Mouse (Mus musculus) urinary bladder, postnatal 4 days (tissue): Measurements from ENCODE around the gene Mb21d2.
A peak's percentile ranks its signal among the peaks of the same experiment; 100 is the strongest.

Experiments
- DNase-seq, 2 experiments: peaks; one replicate each; pipeline ENCODE4 v3.0.0; 2021 to 2022; ENCODE audit warnings: low spot score in 2 of 2

Mb21d2 gene

DNA sequence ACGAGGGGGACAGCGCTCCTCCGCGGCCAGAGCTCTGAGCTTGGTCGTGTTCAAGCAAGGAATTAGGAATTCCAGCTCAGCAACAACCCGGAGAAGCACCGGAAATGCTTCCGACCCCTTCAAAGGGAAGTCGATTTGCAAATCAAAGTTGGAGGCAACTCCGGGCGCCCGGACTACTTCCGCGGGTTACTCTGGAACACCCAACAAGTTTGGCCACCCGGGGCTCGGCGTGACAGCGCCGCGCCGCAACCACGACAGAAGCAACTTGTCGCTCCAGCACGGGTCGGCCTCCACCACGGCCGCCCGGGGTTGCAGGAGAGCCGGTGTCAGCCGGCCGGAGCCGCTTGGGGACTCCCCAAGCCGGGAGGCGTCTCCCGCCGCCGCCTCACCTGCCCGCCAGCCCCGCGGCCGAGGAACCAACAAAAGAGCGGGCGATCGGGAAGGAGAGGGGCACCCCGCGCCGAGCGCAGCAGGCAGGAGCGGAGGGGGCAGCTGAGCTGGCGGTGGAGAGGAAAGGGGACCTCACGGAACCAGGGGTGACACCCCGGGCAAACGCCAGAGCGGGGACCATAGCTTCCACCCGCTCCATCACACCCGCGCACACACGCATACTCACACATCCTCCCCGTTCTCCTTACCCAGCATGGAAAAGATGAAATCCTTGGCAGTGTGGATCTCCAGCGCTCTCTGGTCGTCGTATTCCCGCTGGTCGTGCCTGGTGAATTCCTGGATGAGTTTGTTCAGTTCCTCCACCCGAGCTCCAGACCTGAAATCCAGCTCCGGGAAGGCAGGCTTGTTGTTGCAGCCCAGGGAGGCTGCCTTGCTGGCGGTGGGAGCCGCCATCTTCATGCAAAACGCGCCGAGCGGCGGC, at the start of gene Mb21d2:
Gene Mb21d2 (minus strand): TSS at position 859 of the 871 bp plus-strand sequence.
- DNase-seq = peak; percentile 44 to 69

GRCm38 (mm10) chr16:28966236-28966635, 36.8 kb upstream of the Mb21d2 start:
- no peak for DNase-seq

- no peak for DNase-seq
These were observed 34.6 kb upstream of the Mb21d2 start for GRCm38 (mm10) chr16:28964048-28964447.

DNA sequence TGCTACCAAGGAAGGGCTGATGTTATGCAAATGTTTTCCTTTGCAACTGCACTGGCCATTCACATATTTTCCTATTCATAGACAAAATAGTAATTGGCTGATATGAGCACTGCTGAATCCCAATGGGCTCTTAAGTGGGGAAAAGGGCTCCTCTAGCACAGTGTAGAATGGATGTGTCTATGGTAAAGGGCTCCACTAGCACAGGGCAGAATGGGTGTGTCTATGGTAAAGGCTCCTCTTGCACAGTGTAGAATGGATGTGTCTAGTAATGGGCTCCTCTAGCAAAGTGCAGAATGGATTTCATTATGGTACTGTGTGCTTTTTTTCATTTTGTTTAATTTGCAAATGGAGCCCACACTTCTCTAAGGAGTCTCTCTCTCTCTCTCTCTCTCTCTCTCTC, 33.5 kb upstream of the Mb21d2 start:
- no peak for DNase-seq

DNA sequence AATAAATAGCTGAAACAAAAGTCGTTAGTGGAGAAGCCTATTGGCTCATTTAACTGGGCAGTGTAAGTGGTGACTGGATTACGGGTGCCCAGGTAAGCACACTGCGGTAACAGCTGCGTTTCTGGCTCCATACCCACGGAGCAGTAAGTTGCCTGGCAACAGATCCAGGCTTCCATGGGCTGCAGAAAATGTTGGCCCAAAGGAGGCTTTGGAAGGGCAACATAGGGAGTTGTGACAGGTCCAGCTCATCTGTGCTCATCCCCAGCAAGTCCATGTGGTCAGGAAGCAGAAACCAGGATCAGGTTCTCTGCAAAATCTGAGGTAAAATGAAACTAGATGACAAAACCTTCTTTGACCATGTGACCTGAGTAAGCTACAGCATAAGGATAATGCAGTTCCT, 20.3 kb upstream of the Mb21d2 start:
- no peak for DNase-seq

- DNase-seq = no peak
These were observed 13.8 kb upstream of the Mb21d2 start for GRCm38 (mm10) chr16:28943254-28943653.

GRCm38 (mm10) chr16:28936181-28936792, 6.8 kb upstream of the Mb21d2 start:
- no peak for DNase-seq

GRCm38 (mm10) chr16:28935701-28936100, 6.2 kb upstream of the Mb21d2 start:
- DNase-seq = no peak

DNA sequence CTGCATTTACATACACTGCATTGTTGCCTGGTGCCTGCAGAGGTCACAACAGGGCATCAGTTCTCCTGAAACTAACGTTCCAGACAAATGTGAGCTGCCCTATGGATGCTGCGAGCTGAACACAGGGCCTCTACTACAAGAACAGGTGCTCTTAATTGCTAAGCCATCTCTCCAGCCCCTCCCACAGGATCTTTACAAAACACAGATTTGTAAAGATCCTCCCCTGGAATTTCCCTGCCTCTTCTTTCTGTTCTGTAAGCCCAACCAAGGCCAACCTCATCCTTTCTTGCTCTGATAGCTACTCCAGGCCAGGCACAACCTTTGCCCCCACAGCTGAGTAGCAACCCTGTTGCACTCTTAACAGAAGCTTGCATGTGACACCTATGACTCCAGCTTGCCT, 1.7 kb upstream of the Mb21d2 start:
- no peak for DNase-seq

DNA sequence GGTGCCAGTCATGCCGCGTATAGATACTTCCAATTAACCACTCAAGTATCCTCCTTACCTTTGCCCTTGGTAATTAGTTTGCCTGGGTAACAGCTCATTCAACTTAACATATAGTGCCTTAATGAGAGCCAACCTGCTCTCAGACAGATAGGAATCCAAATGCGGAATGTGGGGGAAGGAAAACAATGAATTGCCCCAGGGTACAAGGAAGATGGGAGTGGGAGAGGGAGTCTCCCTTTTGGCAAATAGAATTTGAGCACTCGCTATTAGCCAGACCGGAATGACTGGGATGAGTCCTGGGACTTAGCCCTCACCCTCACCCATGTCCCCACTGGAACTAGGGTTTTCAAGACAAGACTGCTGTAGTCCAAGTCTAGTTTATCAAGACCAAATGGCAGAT, 953 bp upstream of the Mb21d2 start:
- DNase-seq = no peak

DNA sequence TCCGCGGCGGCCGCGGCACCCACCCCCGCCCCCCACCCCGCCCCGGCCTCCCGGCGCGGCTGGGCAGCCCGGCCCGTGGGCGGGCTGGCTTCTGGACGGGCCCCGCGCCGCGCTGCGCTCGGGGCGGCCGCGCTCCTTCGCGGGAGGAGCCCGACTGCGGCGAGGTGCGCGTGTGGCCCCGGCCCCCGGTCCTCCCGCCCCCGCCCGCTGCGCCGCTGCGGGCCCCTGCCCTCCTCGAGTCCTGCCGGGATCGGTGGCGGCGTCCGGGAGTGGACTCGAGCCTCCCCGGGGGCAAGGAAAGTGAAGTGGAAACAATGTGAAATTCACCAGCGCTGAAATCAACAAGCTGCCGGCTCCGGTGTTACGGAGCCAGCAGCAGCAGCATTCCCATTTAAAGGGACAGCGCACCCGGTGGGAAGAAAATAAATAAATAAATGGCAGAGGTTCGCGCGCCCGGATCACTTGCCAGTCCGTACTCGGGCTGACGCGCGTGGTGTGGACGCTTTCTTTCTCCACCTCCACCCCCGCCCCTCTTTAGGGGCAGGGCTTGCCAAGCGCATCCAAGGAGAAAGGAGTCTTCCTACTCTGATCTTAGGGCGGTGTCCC, 316 bp upstream of the Mb21d2 start:
- peak in 1 of 2 experiments; percentile 46 for DNase-seq

GRCm38 (mm10) chr16:28928466-28928814, 1.0 kb downstream of the Mb21d2 start:
- DNase-seq = no peak

DNA sequence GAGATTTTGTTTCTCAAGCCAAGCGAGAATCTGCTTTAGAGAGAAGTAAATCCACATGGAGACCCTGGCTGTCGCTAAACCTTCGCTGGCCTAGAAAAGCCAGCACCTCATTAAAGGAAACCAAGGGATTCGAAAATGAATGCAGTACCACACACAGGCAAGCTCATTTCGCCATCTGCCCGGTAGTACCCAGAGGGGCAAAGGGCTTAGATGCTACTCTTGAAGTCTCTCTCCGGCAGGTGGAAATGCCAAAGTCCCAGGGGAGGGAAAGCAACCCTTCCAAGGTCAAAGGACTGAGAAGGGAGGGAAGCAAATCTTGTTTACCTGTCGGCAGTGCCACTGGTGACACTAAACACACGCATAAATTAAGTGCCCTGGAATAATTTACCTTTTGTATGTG, 2.1 kb downstream of the Mb21d2 start:
- no peak for DNase-seq

DNA sequence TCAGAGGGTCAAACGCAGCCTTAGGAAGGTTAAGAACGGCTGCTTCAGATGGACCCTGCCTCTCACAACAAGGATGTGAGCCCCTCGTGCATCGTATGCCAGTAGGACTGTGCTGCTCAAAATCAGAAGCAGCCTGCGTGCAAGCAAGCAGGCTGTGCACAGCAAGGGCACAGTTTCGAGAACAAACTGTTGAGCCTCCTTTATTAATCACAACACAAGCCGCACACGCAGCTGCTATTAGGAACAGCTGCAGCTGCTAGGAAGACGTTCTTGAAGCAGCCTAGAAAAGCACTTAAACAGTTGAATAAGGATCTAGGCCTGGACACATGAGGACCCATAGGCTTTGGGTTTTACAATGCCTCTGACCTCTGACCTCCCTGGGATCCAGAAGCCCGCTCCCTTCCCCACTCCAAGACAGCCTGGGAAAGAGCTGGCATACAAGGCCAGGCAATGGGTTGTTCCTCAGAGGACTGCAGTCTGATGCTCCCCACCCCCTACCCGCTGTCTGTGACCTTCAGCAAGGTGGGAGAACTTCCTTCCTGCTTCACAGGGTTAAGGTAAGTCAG, 10.1 kb downstream of the Mb21d2 start:
- no peak for DNase-seq

DNA sequence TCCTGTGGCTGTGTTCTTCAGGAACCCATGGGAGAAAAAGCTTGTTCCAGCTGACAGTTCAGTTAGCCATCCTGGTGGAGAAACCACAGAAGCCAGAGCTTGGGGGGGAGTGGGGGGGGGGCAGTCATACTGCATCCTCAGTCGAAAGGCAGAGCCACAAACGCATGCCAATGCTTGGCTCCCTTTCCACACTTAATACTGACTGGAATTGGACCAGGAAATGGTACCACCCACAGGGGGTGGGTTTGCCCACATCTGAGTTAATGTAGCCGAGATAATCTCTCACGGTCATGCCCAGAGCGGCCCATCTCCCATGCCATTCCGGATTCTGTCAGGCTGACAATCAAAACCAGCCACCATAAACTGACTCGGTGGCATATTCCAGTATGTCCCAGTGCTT, 14.1 kb downstream of the Mb21d2 start:
- no peak for DNase-seq

DNA sequence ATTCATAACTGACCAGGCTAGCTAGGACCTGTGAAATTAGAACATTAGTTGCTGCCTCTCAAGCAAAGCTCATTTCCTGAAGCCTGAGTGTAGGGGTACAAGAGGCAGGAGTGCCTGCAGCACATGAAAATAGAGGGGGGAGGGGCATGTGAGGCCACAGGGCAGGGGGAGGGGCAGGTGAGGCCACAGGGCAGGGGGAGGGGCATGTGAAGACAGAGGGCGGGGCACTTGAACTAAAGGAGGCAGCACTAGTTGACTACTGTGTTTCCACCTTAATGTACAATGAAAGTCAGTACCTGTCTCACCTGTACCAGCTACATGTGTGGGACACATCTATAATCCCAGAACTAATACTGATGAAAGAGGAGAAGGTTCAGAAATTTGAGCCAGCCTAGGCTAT, 14.8 kb downstream of the Mb21d2 start:
- DNase-seq = no peak

DNA sequence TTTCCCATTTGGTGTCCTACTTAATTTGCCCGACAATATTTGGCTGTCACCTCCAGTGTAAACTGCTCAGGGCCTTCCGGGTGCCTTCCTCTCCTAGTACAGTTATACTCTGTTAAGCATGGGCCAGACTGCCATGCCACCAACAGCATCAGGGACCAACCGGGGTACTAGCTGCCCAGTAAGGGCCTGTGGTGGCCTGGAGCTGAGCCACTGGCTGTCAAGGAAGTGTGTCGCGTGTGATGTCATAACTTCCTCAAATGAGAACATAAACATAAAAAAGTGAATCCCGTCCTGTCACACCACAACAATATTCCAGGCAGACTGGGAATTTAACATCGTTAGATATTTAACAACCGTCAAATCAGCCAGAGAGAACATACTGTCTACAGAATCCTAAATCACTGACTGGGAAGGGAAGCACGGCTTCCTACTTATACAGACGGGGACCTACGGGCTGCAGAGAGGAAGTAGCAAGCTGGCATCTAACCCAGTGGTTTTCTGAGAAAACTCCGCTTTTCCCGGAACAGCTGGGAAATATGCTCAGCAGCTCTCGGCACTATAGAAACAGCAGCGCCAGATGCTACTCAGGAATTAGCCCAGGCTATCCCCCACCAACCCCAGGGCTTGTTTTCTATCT, 17.9 kb downstream of the Mb21d2 start:
- no peak for DNase-seq

DNA sequence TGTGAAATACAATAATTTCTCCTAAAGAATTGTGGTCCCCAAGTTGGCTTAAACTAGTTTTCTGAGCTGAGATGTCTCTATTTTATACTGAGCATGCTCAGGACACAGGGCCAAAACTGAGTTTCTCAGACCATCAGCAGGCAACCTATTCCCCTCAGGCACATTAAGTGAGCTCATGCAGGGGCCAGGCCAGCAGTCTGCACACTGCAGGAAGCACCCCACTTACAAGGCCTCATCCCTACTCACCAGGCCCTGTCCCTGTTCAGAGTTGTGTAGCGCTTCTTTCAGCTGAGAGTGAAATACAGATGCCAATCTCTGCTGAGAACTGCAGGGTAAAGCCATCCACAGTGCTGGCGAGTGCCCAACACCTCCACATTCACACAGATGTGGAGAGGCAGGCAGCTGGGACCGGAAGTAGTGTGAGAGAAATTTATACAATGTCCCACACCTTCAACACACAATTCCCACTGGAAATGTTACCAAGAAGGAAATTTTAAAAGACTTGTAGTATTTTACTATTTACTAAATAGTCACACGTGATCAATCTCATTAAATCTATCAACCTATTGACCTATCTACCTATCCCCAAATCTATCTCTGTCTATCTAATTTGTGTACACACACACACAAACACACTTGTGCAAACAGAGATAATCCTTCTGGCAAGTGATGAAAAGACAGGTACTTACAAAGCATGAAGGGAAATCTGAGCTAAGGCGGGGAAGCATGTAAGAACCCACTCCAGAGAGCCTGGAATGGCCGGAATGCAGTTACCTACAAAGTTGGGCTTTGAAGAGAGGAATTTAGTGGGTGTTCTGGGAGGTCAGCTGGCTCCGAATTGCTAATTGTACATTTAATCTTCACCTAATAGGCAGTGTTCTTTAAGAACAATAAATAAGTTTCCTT, 22.9 kb downstream of the Mb21d2 start:
- DNase-seq = no peak

GRCm38 (mm10) chr16:28905567-28906289, 23.7 kb downstream of the Mb21d2 start:
- no peak for DNase-seq
